Mouse (Mus musculus) megakaryocyte, adult 5-6 weeks (primary cell): ENCODE measurements around the gene Egr4. TPM values are rescaled to one million over a fixed set of nuclear protein-coding genes. Genes with fewer than 3 reads are reported as not detected.
A peak's percentile ranks its signal among the peaks of the same experiment; 100 is the strongest.

Experiments used
- ATAC-seq: 2 replicates; pipeline ENCODE4 v1.8.0; 2016; ENCODE audit warnings: mild to moderate bottlenecking, inconsistent platforms; ENCODE audit not compliant: poor library complexity, severe bottlenecking
- total RNA-seq, 2 experiments: library from RNA; stranded (forward) in 1 of 2; stranded (reverse) in 1 of 2; fragments of 153-499, 151-499 nt in 1 of 2; fragments of 221-1000, 200-1000 nt in 1 of 2; gene quantifications; 2 replicates each; pipeline versions ENCODE4 v1.2.3 to v1.2.4; 2015 to 2017

Egr4 gene
- total RNA-seq, 2 experiments from 2014 or later: not detected

DNA sequence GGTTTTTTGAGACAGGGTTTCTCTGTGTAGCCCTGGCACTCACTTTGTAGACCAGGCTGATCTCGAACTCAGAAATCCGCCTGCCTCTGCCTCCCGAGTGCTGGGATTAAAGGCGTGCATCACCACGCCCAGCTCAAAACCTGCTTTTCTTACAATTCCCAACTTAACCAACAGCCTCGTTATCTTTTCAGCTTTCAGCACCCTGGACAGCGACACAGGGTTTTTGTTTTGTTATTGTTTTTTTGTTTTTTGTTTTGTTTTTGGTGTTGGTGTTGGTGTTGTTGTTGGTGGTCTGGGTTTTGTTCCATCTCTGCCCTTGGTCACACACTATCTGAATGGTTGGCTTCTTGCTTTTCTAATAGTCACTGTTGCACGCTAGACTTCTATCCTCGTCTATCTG is 15.2 kb downstream of the Egr4 start:
- ATAC-seq: no peak

DNA sequence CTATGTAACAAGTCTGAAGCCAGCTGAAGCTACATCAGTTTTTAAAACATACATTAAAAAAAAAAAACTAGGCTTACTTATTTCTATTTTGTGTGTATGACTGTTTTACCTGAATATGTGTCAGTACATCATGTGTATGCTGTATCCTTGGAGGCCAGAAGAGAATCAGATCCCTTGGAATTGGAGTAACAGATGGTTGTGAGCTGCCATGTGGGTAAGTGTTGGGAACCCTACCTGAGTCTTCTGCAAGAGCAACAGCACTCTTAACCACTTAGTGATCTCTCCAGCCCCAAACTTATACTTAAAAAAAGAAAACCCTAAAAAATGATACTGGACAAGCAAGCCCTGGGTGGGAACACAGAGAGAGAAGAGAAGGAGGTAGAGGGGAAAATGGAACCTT is 16.4 kb downstream of the Egr4 start:
- no peak for ATAC-seq

DNA sequence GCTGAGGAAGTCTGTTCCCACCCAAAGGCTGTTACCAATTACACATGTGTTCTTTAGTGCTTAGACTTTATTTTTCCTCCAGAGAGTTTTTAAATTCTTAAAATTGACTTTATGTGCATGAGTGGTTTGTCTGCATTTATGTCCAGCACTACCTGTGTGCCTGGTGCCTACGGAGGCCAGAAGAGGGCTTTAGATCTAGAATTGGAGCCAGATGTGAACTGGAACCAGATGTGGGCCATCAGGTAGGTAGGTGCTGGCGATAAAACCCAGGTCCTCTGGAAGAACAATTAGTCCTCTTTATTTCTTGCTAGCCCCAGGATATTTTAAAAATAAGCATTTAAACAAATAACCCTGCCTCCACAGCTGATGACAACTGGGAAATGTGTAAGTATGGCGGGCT is 21.8 kb downstream of the Egr4 start:
- ATAC-seq: no peak

DNA sequence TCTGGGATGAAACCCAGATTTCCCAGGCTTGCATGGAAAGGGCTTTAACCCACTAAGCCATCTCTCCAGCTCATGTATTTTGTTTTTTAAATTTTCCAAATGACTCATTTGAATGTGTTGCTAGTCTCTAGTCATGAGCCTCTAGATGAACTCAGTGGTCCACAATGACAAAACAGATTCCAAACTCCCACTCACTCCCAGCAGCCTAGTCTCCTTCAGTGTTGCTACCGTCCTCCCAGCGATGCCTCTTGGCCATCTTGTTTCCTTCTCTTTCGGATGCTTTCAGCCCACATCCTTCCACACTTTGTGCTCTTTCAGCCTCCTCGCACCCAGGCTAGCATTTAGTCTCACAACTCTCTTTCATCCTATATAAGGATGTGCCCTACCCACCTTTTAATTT is 23.1 kb downstream of the Egr4 start:
- no peak for ATAC-seq

DNA sequence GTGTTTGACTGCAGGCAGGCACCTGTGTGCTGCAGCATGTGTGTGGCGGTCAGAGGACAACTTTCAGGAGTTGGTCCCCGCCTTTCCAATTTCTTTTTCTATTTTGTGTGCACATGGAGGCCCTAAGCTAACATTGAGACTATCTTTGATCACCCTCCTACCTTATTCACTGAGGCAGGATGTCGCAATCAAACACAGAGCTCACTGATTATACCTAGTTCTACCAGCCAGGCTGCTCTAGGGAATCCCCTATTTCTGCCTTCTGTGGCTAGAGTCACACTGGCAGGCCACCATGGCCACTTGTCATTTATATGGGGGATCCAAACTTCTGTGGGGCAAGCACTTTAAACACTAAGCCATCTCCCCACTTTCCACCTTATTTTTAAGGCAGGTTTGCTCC is 23.7 kb downstream of the Egr4 start:
- no peak for ATAC-seq

DNA sequence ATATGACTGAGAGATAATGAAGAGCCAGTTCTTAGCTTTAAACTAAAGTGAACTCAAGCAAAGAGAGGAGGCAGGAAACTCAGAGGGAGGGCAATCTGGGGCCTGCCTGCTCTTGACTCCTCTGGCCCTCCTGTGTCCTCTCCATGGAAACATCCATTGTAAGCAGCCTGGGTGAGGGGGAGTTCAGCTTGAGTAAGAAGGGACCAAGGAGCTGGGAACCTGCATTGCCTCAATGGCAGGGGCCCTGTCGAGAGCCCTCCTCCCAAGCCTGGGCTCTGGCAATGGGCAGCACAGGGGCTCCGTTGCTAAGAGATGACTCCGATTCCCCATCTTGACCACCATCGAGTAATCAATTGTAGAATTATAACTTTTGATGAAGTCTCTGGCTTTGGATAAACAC is 24.9 kb downstream of the Egr4 start:
- no peak for ATAC-seq

DNA sequence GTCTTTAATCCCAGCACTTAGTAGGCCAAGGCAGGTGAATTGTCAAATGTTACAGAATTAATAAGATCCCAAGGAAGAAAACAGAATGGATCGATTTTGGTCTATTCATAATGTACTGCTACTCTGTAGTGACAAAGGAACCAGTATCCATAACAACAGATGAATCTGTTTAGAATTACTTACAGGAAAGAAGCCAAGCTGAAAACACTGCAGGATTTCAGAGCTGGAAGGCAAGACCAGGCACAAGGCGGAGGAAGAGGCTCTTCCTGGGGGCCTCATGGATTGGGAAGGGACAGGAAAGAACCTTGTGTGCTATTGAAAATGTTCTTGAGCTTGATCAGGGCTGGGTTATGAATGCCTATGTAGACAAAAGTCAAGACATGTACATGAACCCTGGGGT is 27.7 kb downstream of the Egr4 start:
- no peak for ATAC-seq

DNA sequence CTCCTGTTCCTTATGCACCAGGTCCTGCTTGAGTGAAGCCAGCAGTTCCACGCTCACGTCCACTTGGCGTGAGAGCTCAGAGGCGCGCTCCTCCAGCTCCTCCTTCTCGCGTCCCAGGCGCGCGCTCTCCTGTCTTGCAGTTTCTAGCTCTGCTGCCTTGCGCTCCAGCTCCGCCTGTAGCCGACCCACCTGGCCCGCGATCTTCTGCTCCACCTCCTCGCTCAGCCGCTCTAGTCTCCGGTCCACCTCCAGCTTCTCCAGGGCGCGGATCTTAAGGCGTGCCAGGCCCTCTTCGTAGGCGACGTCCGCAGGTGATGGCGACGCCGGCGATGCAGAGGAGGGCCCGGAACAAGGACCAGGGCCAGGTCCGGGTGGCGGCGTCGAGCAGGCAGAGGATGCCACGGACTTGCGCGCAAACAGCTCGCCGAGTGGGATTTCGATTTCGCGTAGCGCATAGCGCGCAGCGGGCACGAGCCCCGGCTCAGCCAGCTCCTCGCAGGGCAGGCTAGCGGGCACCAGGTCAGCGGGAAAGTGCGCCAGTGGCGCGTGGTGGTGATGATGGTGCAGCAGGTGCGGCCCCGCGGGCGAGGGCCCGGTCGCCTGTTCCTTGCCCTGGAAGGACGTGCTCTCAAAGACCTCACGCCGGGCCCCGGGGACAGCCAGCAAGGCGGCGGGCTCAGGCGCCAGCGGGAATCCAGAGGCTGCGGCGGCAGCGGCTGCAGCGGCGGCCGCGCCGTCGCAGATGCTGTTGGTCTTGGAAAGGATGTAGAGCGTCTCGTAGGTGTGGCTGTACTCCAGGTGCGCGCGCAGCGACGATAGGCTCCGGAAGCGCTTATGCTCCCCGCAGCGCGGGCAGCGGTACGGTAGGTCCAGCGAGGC is 29.3 kb downstream of the Egr4 start:
- ATAC-seq: no peak

GRCm38 (mm10) chr6:85480685-85481084 is 32.7 kb downstream of the Egr4 start:
- ATAC-seq: no peak

- no peak for ATAC-seq
Observed at GRCm38 (mm10) chr6:85479979-85480378, 33.4 kb downstream of the Egr4 start.

DNA sequence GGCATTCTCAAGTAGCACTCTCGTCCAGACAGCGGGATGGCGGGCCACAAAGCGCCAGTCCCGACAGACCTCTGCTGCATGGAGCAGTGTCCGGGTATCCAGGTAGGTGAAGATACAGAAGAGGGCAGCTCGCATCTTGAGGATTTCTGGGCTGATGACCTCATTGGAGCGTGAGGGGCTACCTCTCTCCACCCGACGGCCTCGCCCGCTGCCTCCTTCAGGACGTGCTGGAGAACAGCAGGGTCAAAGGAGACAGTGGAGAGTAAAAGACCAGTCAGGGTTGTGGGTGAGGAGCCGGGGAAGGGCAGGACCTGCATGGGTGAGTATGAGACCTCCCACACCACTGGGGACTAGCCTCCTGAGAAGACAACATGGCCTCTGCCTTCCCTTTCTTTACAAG is 35.0 kb downstream of the Egr4 start:
- no peak for ATAC-seq

DNA sequence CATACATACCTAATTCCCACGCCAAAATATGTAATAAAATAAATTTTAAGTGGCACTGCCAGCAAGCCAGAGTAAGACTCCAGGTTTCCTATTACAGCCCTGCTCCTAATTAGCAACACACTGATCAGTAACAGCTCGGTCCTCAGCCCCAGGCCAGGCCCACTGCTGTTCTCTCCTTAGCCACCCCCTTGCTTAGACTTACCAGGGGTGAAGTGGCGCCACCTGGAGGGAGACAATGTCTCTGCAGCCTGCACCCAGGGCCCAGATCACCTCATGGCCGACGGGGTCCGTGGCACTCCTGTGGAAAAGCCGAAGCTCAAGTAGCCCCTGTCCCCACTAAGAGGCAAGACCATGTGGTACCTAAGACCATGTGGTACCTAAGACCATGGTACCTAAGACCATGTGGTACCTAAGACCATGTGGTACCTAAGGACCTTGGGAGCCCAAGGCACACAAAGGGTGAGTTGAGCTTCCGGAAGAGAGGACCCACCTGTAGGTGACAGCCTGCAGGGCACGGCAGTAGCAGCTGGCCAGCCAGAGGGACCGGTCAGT is 35.9 kb downstream of the Egr4 start:
- ATAC-seq: peak; percentile 64

DNA sequence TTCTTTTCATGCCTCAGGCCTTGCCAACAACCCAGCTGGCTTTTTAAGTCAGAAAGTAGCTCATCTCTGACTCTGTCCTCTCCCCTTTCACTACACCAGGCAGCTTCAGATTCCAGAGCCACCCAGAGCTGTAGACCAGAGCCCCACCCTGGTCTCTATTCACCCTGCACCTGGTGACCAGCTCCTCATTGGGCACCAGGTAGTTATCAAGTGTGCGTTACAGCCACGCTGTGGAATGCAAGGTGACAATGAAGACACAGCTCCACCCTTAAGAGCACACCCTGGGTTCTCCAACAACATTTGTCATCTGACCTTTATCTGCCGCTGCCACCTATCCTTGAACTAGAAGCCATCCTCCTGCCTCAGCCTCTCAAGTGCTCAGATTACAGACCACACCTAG is 37.8 kb downstream of the Egr4 start:
- no peak for ATAC-seq

DNA sequence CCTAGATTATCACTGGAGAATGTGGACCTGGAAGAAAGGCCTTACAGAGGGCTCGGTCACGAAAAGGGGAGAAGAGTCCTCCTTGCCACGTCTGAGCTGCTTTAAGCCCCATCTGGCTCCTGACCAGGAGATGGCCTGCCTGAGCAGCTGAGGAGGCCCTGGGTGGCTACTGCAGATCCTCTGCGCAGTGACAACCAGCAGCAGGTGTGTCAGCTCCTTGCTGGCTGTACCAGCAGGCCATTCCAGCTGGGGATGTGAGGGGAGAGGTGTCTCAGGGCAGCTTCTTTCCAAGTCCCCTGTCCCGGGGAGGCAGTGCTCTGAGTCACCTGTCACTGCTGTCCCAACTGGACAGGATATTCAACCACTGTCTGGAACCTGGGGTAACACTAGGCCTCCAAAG is 40.8 kb downstream of the Egr4 start:
- no peak for ATAC-seq

- no peak for ATAC-seq
Observed at GRCm38 (mm10) chr6:85471962-85472361, 41.4 kb downstream of the Egr4 start.

- no peak for ATAC-seq
Observed at GRCm38 (mm10) chr6:85469660-85470430, 43.5 kb downstream of the Egr4 start.

DNA sequence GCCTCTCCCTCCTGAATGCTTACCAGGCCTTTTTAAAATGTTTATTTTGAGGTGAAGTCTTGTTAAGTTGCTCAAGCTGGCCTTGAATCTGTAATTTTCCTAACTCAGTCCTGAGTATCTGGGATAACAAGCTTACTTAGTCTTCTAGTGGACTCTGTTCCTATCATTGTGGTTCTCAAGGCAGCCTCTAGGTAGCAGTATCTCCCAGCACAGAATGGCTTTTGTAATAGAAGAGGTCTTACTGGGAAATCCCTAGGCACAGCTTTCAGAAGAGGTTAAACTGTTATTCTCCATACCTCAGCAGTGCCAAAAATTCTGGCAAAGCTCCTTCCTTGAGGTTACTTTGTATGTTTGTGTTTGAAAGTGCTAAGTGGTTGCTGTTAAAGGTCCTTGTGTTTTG is 48.0 kb downstream of the Egr4 start:
- no peak for ATAC-seq

Other genes starting within 250 kb of the Egr4 start
- 6.5 and 8.4 TPM in 2 replicates for gene Sfxn5, start 180.2 kb downstream of the Egr4 start, total RNA-seq (2015)
- gene Sfxn5, start 180.2 kb downstream of the Egr4 start, total RNA-seq (2017): 8.4 and 13.4 TPM in 2 replicates
- 5.2 and 6.9 TPM in 2 replicates for gene Rab11fip5, start 139.0 kb downstream of the Egr4 start, total RNA-seq (2015)
- gene Rab11fip5, start 139.0 kb downstream of the Egr4 start, total RNA-seq (2017): 5.8 and 6.3 TPM in 2 replicates
- not detected in 2 replicates for gene Noto, start 89.7 kb downstream of the Egr4 start, total RNA-seq (2015)
- gene Noto, start 89.7 kb downstream of the Egr4 start, total RNA-seq (2017): not detected in 2 replicates
- gene Smyd5, start 81.6 kb downstream of the Egr4 start, total RNA-seq (2015): 7.2 and 8.3 TPM in 2 replicates
- gene Smyd5, start 81.6 kb downstream of the Egr4 start, total RNA-seq (2017): 10.0 and 11.2 TPM in 2 replicates
- 172 and 178 TPM in 2 replicates for gene Cct7, start 62.1 kb downstream of the Egr4 start, total RNA-seq (2015)
- gene Cct7, start 62.1 kb downstream of the Egr4 start, total RNA-seq (2017): 167 and 192 TPM in 2 replicates
- 24.3 and 26.6 TPM in 2 replicates for gene Pradc1, start 61.6 kb downstream of the Egr4 start, total RNA-seq (2015)
- gene Pradc1, start 61.6 kb downstream of the Egr4 start, total RNA-seq (2017): 7.2 and 8.7 TPM in 2 replicates
- gene Fbxo41, start 10.6 kb downstream of the Egr4 start, total RNA-seq (2015): not detected in 2 replicates
- not detected in 2 replicates for gene Fbxo41, start 10.6 kb downstream of the Egr4 start, total RNA-seq (2017)
- gene Alms1, start 73.9 kb upstream of the Egr4 start, total RNA-seq (2015): 14.0 and 14.2 TPM in 2 replicates
- 11.4 and 12.1 TPM in 2 replicates for gene Alms1, start 73.9 kb upstream of the Egr4 start, total RNA-seq (2017)
- not detected in 2 replicates for gene Nat8f7, start 199.6 kb upstream of the Egr4 start, total RNA-seq (2015)
- gene Nat8f7, start 199.6 kb upstream of the Egr4 start, total RNA-seq (2017): not detected in 2 replicates